Mouse (Mus musculus) liver, embryonic 14.5 days (tissue): ENCODE data around the gene Trim41.

ENCODE experiments used
- CTCF ChIP-seq: IDR thresholded peaks from 2 replicates; pipeline ENCODE4 v1.5.1; 2016; ENCODE audit warnings: antibody characterized with exemption, low read depth, control low read depth
- EP300 ChIP-seq: IDR thresholded peaks from 2 replicates; pipeline ENCODE4 v1.6.1; 2016; ENCODE audit warnings: antibody characterized with exemption, low read depth

DNA sequence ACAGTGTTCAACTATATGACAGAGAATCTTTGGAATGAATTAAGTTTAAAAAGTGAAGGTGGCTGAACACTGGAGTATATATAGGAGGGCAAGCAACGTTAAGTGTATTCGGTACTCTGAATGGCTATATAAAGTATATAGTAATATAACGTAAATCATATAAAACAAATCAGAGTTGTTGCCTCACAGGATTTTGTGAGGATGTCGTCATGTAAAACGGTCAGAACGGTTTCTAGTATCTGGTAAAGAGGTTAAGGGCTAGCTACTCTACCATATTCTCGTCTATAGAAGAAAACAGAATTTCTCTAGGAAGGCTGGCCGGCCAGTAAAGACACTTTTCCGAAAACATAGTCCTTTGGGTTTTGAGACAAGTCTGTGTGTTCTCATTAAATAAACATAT, 641 bp upstream of the Trim41 start:
- TF ChIP-seq CTCF, result no peak
- no peak for TF ChIP-seq EP300
